Mouse (Mus musculus): ENCODE measurements around the gene Serpinb1c.
"Not testable (repeated sequence)": the region's sequence is repeated elsewhere in the genome, so short reads cannot be mapped to it uniquely, and the experiment has no call there.

Serpinb1c gene

GRCm38 (mm10) chr13:32865591-32865990 is 32.4 kb downstream of the Serpinb1c start:
- DNase-seq (ENCODE audit: low read depth): no peak

DNA sequence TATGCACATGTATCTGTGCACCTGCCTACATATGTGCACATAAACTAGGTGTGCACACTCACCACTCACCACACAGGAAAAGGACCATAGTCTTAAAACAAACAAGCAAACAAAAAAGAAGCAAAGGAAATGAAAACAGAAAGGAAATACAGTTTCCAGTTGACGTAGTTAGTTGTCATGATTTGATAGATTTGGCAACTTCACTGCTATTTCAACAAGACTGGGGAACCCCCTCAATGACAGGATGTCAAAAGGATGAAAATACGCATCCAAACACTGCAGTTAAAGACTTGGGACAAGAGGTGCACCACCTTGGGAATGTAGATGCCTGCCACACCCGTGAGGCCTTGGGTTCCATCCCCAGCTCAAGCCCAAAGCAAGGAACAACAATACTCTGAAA is 33.5 kb downstream of the Serpinb1c start:
- not testable (repeated sequence) for DNase-seq (ENCODE audit: low read depth)

- no peak for DNase-seq (ENCODE audit: low read depth)
Observed at GRCm38 (mm10) chr13:32863456-32863855, 34.6 kb downstream of the Serpinb1c start.

GRCm38 (mm10) chr13:32860821-32861220 is 37.2 kb downstream of the Serpinb1c start:
- no peak for DNase-seq (ENCODE audit: low read depth)

DNA sequence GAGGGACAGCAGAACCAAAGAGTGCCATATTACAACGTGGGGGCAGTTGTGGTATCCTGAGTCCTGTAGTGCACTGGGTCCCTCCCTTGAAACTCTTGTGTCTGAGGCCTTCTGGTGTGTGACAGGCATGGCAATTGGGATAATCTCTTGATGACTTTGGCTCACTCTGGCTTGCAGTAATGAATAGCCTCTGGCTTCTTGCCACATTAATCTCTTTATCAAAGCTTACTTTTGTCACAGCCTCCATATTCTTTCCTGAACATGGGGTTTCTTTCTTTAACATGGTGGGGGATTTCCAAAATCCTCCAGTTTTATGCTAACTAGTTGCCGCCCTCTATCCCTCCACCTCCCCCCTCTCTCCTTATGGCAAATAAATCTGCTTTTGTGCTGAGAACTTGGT is 44.9 kb downstream of the Serpinb1c start:
- no peak for DNase-seq (ENCODE audit: low read depth)

- no peak for DNase-seq (ENCODE audit: low read depth)
Observed at GRCm38 (mm10) chr13:32852539-32852938, 45.5 kb downstream of the Serpinb1c start.

DNA sequence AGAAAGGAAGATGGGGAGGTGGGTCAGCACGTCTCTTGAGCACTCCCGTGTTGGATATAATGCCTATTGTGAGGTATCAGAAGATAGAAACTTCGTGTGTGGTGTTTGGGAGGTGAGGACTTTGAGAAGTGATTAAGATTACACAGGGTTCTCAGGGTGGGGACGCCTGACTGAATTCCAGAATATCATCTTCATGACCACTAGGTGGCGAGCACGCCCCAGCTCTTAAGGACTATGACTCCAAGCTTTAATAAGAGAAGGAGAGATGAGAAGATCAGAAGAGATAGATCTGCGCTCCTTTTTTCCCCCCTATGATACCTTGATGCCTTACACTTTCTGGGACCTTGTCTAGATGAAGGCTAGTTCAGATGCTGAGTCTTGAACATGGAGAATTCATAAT is 46.0 kb downstream of the Serpinb1c start:
- no peak for DNase-seq (ENCODE audit: low read depth)

GRCm38 (mm10) chr13:32850668-32851404 is 47.2 kb downstream of the Serpinb1c start, which contains the start of gene Serpinb1a:
Serpinb1a (minus strand) TSS chr13:32851185.
- no peak for DNase-seq (ENCODE audit: low read depth)

- no peak for DNase-seq (ENCODE audit: low read depth)
Observed at GRCm38 (mm10) chr13:32850156-32850555, 47.9 kb downstream of the Serpinb1c start.

DNA sequence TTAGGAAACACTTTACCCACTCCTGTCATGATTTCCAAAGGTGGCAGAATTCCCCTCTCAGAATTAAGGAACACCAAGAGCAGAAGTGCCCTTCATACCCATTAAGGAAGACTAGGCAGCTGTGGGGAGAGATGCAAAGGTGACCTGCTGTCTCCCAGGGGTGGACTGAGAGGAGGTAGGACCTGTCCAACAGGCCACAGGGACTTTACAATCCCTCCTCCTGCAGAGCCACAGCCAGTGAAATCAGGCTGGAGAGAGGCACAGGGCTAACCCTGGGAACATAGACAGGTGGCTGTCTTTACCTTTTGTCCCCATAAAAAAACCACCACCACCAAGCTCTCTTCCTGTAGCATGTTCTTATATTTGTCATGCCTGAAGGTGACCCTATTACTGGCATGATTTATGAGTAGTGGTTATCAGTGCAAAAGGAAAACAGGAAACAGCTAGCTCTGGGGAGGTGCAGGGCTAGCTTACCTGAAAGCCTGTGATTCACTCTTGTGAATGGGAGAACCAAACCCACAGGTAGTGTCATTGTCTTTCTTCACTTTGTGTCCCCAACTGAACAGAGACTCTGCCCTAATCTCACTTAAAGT is 48.4 kb downstream of the Serpinb1c start:
- no peak for DNase-seq (ENCODE audit: low read depth)

GRCm38 (mm10) chr13:32849092-32849491 is 48.9 kb downstream of the Serpinb1c start:
- DNase-seq (ENCODE audit: low read depth): no peak

- no peak for DNase-seq (ENCODE audit: low read depth)
Observed at GRCm38 (mm10) chr13:32846221-32846620, 51.8 kb downstream of the Serpinb1c start.

DNA sequence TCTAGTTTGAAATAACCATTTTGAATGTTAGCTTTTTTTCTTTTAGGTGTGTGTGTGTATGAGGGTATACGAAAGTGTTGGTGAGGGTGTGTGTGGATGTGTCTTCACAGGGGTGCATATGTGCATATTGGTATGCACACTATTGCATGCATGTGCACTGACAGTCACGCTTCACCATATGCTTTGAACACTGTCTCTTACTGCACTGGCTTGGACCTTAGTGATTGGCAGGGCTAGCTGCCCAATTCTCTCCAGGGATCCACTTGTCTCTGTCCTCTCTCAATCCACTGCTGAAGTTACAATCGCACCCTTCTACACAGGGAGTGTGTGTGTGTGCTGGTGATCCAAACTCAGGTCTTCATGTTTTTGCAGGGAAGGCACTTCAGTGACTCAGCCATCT is 56.7 kb downstream of the Serpinb1c start:
- DNase-seq (ENCODE audit: low read depth): no peak

DNA sequence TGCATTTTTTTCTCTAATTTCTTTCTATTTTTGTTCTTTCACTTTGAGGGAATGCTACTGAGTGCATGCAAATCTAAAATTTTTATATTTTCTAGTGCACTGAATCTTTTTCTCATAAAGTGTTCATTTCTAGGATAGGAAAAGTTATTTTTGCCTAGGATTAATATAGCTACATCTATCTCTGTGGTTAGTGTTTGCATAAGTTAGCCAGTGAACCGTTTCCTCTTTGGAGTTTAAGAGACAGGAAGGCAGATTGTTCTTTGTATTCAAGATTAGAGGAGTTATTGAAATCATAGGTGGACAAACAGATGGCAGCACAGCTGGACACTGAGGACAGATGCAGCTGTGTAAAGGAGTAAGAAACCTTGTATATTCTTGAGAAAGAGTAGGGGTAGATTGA is 58.7 kb downstream of the Serpinb1c start:
- no peak for DNase-seq (ENCODE audit: low read depth)

DNA sequence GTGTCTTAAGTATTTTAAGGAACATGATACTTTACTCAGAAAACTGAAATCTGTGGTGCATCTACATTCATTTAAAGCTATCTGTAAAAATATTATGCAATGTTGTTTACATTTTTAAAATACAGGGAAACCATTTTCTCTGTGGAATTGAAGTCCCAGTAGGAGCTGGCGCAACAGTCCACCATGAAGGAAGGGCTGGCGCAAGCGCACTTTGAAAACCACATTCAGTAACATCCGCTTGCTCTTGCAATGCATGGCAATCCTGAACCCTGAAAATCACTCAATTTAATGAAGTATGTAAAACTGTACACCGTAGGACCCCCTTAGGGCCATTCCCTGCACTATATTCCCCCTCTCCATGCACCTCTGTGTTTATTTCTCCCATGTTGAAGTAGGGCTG is 63.5 kb downstream of the Serpinb1c start:
- DNase-seq (ENCODE audit: low read depth): no peak

DNA sequence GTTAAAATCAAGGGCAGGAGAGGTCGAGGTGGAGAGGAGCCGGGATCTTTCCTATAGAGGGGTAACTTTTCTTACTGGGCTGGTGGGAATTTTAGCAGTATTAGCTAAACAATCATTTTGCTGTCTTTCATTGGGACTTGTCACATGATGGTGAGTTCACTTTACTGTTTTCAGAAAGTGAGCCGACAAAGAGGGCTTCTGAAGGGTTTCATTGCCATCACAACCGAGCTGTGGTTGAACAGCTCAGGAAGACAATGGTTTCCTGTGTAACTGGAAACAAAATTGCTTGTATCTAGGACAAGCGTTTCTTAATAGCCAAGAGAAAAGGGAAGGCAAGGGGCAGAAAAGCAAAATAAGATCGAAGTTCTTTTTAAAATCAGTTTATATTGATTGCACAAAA is 64.8 kb downstream of the Serpinb1c start:
- DNase-seq (ENCODE audit: low read depth): no peak

GRCm38 (mm10) chr13:32832776-32833175 is 65.2 kb downstream of the Serpinb1c start:
- no peak for DNase-seq (ENCODE audit: low read depth)

GRCm38 (mm10) chr13:32831505-32832273 is 66.3 kb downstream of the Serpinb1c start:
- DNase-seq (ENCODE audit: low read depth): no peak

Measured in c-Kit-positive CD71-negative TER-119-negative erythroid progenitor cells, embryonic 14.5 days (primary cell).